Mouse (Mus musculus) layer of hippocampus, adult 9-11 months (tissue): ENCODE results near the gene Efna3.

Source experiments
- DNase-seq: peaks from one replicate; pipeline ENCODE4 v3.0.0; 2022

Gene Efna3

GRCm38 (mm10) chr3:89315930-89316831, 6.6 kb downstream of the Efna3 start:
- DNase-seq = no peak

GRCm38 (mm10) chr3:89315195-89315929, 7.4 kb downstream of the Efna3 start:
- peak; percentile 75 for DNase-seq

GRCm38 (mm10) chr3:89314791-89315190, 8.0 kb downstream of the Efna3 start:
- DNase-seq = no peak

GRCm38 (mm10) chr3:89314340-89314739, 8.4 kb downstream of the Efna3 start:
- DNase-seq = no peak

- DNase-seq = no peak
Measured at GRCm38 (mm10) chr3:89308089-89308488, 14.7 kb downstream of the Efna3 start.

GRCm38 (mm10) chr3:89305551-89306325, 17.0 kb downstream of the Efna3 start:
- DNase-seq = no peak

- no peak for DNase-seq
Measured at GRCm38 (mm10) chr3:89305105-89305504, 17.7 kb downstream of the Efna3 start.

GRCm38 (mm10) chr3:89304440-89304839, 18.3 kb downstream of the Efna3 start:
- DNase-seq = no peak

GRCm38 (mm10) chr3:89300514-89300913, 22.3 kb downstream of the Efna3 start:
- no peak for DNase-seq

GRCm38 (mm10) chr3:89300071-89300470, 22.7 kb downstream of the Efna3 start:
- no peak for DNase-seq

GRCm38 (mm10) chr3:89299499-89299898, 23.3 kb downstream of the Efna3 start:
- DNase-seq = no peak

GRCm38 (mm10) chr3:89298908-89299307, 23.9 kb downstream of the Efna3 start:
- no peak for DNase-seq

GRCm38 (mm10) chr3:89296761-89297396, 25.9 kb downstream of the Efna3 start:
- DNase-seq = no peak

GRCm38 (mm10) chr3:89295685-89296230, 27.0 kb downstream of the Efna3 start:
- peak; percentile 54 for DNase-seq

- DNase-seq = no peak
Measured at GRCm38 (mm10) chr3:89294195-89294594, 28.6 kb downstream of the Efna3 start.

- DNase-seq = no peak
Measured at GRCm38 (mm10) chr3:89293247-89293918, 29.4 kb downstream of the Efna3 start.

GRCm38 (mm10) chr3:89292303-89292702, 30.5 kb downstream of the Efna3 start:
- DNase-seq = no peak

- no peak for DNase-seq
Measured at GRCm38 (mm10) chr3:89291874-89292273, 30.9 kb downstream of the Efna3 start.

- DNase-seq = no peak
Measured at GRCm38 (mm10) chr3:89288503-89288928, 34.2 kb downstream of the Efna3 start.

GRCm38 (mm10) chr3:89287286-89287685, 35.5 kb downstream of the Efna3 start:
- DNase-seq = no peak

- no peak for DNase-seq
Measured at GRCm38 (mm10) chr3:89285526-89285925, 37.2 kb downstream of the Efna3 start.

- DNase-seq = no peak
Measured at GRCm38 (mm10) chr3:89284261-89284660, 38.5 kb downstream of the Efna3 start.
